Mouse (Mus musculus): ENCODE data around the gene Afp. TPM values are rescaled to one million over a fixed set of nuclear protein-coding genes. Genes with fewer than 3 reads are reported as not detected.

Afp gene
- polyA plus RNA-seq, 1 experiment = 1.8 TPM

GRCm38 (mm10) chr5:90470836-90471235, 19.7 kb upstream of the Afp start:
- no peak for TF ChIP-seq CTCF (IDR thresholded peaks at IDR 0.05; ENCODE audit: control insufficient read depth, insufficient read depth, low read length)
- no peak for TF ChIP-seq POLR2A (IDR thresholded peaks at IDR 0.05; ENCODE audit: borderline replicate concordance, control insufficient read depth, low read depth, low read length)
- WGBS = 90% methylated on average over 3 of the region's 3 CpGs
- H3K4me3 ChIP-seq (replicated peaks; ENCODE audit: control insufficient read depth, low read depth, low read length) = no peak overlapping the region
- H3K27ac ChIP-seq (ENCODE audit: control insufficient read depth, insufficient read depth, low read depth, low read length, poor library complexity) = no peak overlapping the region
- H3K4me1 ChIP-seq (ENCODE audit: control insufficient read depth, insufficient read depth, low read length) = no peaks in the 10 kb centered on the region

- 85% methylated on average over 4 of the region's 4 CpGs for WGBS
- no peaks in the 10 kb centered on the region for H3K4me1 ChIP-seq (ENCODE audit: control insufficient read depth, insufficient read depth, low read length)
- H3K27ac ChIP-seq (ENCODE audit: control insufficient read depth, insufficient read depth, low read depth, low read length, poor library complexity) = no peak overlapping the region
- TF ChIP-seq CTCF (IDR thresholded peaks at IDR 0.05; ENCODE audit: control insufficient read depth, insufficient read depth, low read length) (no peak), POLR2A (IDR thresholded peaks at IDR 0.05; ENCODE audit: borderline replicate concordance, control insufficient read depth, low read depth, low read length) (no peak)
- H3K4me3 ChIP-seq (replicated peaks; ENCODE audit: control insufficient read depth, low read depth, low read length) = no peak overlapping the region
Measured at GRCm38 (mm10) chr5:90473902-90474301, 16.6 kb upstream of the Afp start.

- Histone ChIP-seq H3K4me3 (replicated peaks; ENCODE audit: control insufficient read depth, low read depth, low read length) (no peak overlapping the region), H3K27ac (ENCODE audit: control insufficient read depth, insufficient read depth, low read depth, low read length, poor library complexity) (no peak overlapping the region), H3K4me1 (ENCODE audit: control insufficient read depth, insufficient read depth, low read length) (no peaks in the 10 kb centered on the region)
- TF ChIP-seq POLR2A (IDR thresholded peaks at IDR 0.05; ENCODE audit: borderline replicate concordance, control insufficient read depth, low read depth, low read length) (no peak), CTCF (IDR thresholded peaks at IDR 0.05; ENCODE audit: control insufficient read depth, insufficient read depth, low read length) (no peak)
- WGBS = 82% methylated on average over 5 of the region's 5 CpGs
Measured at GRCm38 (mm10) chr5:90474369-90474768, 16.2 kb upstream of the Afp start.

GRCm38 (mm10) chr5:90476741-90477140, 13.8 kb upstream of the Afp start:
- Histone ChIP-seq H3K4me1 (ENCODE audit: control insufficient read depth, insufficient read depth, low read length) (no peaks in the 10 kb centered on the region), H3K27ac (ENCODE audit: control insufficient read depth, insufficient read depth, low read depth, low read length, poor library complexity) (no peak overlapping the region), H3K4me3 (replicated peaks; ENCODE audit: control insufficient read depth, low read depth, low read length) (no peak overlapping the region)
- 86% methylated on average over 3 of the region's 3 CpGs for WGBS
- TF ChIP-seq CTCF (IDR thresholded peaks at IDR 0.05; ENCODE audit: control insufficient read depth, insufficient read depth, low read length) (no peak), POLR2A (IDR thresholded peaks at IDR 0.05; ENCODE audit: borderline replicate concordance, control insufficient read depth, low read depth, low read length) (no peak)

- 13% methylated on average over 7 of the region's 7 CpGs for WGBS
- TF ChIP-seq CTCF (IDR thresholded peaks at IDR 0.05; ENCODE audit: control insufficient read depth, insufficient read depth, low read length) (no peak), POLR2A (IDR thresholded peaks at IDR 0.05; ENCODE audit: borderline replicate concordance, control insufficient read depth, low read depth, low read length) (no peak)
- no peak overlapping the region for H3K27ac ChIP-seq (ENCODE audit: control insufficient read depth, insufficient read depth, low read depth, low read length, poor library complexity)
Measured at GRCm38 (mm10) chr5:90477308-90478140, 13.0 kb upstream of the Afp start.

GRCm38 (mm10) chr5:90478886-90479285, 11.7 kb upstream of the Afp start:
- Histone ChIP-seq H3K4me1 (ENCODE audit: control insufficient read depth, insufficient read depth, low read length) (no peaks in the 10 kb centered on the region), H3K27ac (ENCODE audit: control insufficient read depth, insufficient read depth, low read depth, low read length, poor library complexity) (no peak overlapping the region), H3K4me3 (replicated peaks; ENCODE audit: control insufficient read depth, low read depth, low read length) (no peak overlapping the region)
- 2% methylated on average over 1 of the region's 1 CpGs for WGBS
- TF ChIP-seq CTCF (IDR thresholded peaks at IDR 0.05; ENCODE audit: control insufficient read depth, insufficient read depth, low read length) (no peak), POLR2A (IDR thresholded peaks at IDR 0.05; ENCODE audit: borderline replicate concordance, control insufficient read depth, low read depth, low read length) (no peak)

More at GRCm38 (mm10) chr5:90477308-90478140, 13.0 kb upstream of the Afp start:
- Histone ChIP-seq H3K4me1 (ENCODE audit: control insufficient read depth, insufficient read depth, low read length) (no peaks in the 10 kb centered on the region), H3K4me3 (replicated peaks; ENCODE audit: control insufficient read depth, low read depth, low read length) (no peak overlapping the region)

GRCm38 (mm10) chr5:90485597-90485996, 4.9 kb upstream of the Afp start:
- no peaks in the 10 kb centered on the region for H3K4me1 ChIP-seq (ENCODE audit: control insufficient read depth, insufficient read depth, low read length)
- WGBS = 84% methylated on average over 7 of the region's 7 CpGs
- H3K4me3 ChIP-seq (replicated peaks; ENCODE audit: control insufficient read depth, low read depth, low read length) = no peak overlapping the region
- H3K27ac ChIP-seq (ENCODE audit: control insufficient read depth, insufficient read depth, low read depth, low read length, poor library complexity) = no peak overlapping the region
- TF ChIP-seq CTCF (IDR thresholded peaks at IDR 0.05; ENCODE audit: control insufficient read depth, insufficient read depth, low read length) (no peak), POLR2A (IDR thresholded peaks at IDR 0.05; ENCODE audit: borderline replicate concordance, control insufficient read depth, low read depth, low read length) (no peak)

- Histone ChIP-seq H3K4me3 (replicated peaks; ENCODE audit: control insufficient read depth, low read depth, low read length) (no peak overlapping the region), H3K27ac (ENCODE audit: control insufficient read depth, insufficient read depth, low read depth, low read length, poor library complexity) (no peak overlapping the region), H3K4me1 (ENCODE audit: control insufficient read depth, insufficient read depth, low read length) (no peaks in the 10 kb centered on the region)
- no peak for TF ChIP-seq POLR2A (IDR thresholded peaks at IDR 0.05; ENCODE audit: borderline replicate concordance, control insufficient read depth, low read depth, low read length)
- no peak for TF ChIP-seq CTCF (IDR thresholded peaks at IDR 0.05; ENCODE audit: control insufficient read depth, insufficient read depth, low read length)
- 86% methylated on average over 7 of the region's 7 CpGs for WGBS
Measured at GRCm38 (mm10) chr5:90488323-90488722, 2.2 kb upstream of the Afp start.

All from bone marrow, adult 2 months (tissue).